Mouse (Mus musculus) intestine, postnatal 0 days (tissue): Measurements from ENCODE around the gene Nap1l5. TPM values are rescaled to one million over a fixed set of nuclear protein-coding genes. Genes with fewer than 3 reads are reported as not detected.

Source experiments
- ATAC-seq: fragments of 200-750 bp; cut with Nextera tagmentation; 2 replicates; pipeline ENCODE4 v1.8.0; 2017; ENCODE audit warnings: mild to moderate bottlenecking, moderate TSS enrichment, moderate library complexity
- H3K27ac ChIP-seq: fragments of 300-500 bp; sonication (generic); 2 replicates; pipeline ENCODE4 v1.5.1; 2014; ENCODE audit warnings: mild to moderate bottlenecking, low read depth, low read length, moderate library complexity
- H3K27me3 ChIP-seq: fragments of 300-500 bp; sonication (generic); replicated peaks from 2 replicates; pipeline ENCODE4 v1.6.1; 2014; ENCODE audit warnings: low read length, mixed read lengths; ENCODE audit not compliant: control insufficient read depth, insufficient read depth
- H3K36me3 ChIP-seq: fragments of 300-500 bp; sonication (generic); 2 replicates; pipeline ENCODE4 v1.6.1; 2014; ENCODE audit warnings: mild to moderate bottlenecking, moderate library complexity; ENCODE audit not compliant: control insufficient read depth, insufficient read depth
- H3K4me1 ChIP-seq: fragments of 300-500 bp; sonication (generic); replicated peaks from 2 replicates; pipeline ENCODE4 v1.6.1; 2014; ENCODE audit warnings: antibody characterized with exemption, low read length, mixed read lengths; ENCODE audit not compliant: control insufficient read depth, insufficient read depth
- H3K4me2 ChIP-seq: fragments of 300-500 bp; sonication (generic); replicated peaks from 2 replicates; pipeline ENCODE4 v1.6.1; 2014; ENCODE audit warnings: low read depth, mild to moderate bottlenecking, moderate library complexity
- H3K4me3 ChIP-seq: fragments of 300-500 bp; sonication (generic); 2 replicates; pipeline ENCODE4 v1.5.1; 2014; ENCODE audit warnings: low read depth, low read length
- H3K9ac ChIP-seq: fragments of 300-500 bp; sonication (generic); 2 replicates; pipeline ENCODE4 v1.6.1; 2014; ENCODE audit warnings: mild to moderate bottlenecking, low read depth, low read length
- H3K9me3 ChIP-seq: fragments of 300-500 bp; sonication (generic); 2 replicates; pipeline ENCODE4 v1.6.1; 2016; ENCODE audit warnings: mixed run types; ENCODE audit not compliant: control insufficient read depth
- CTCF ChIP-seq: sonication (generic); IDR thresholded peaks from 2 replicates; pipeline ENCODE4 v1.5.1; 2016; ENCODE audit warnings: low read depth, mild to moderate bottlenecking, control low read depth, antibody characterized with exemption, moderate library complexity
- WGBS: fragments of 180-500 bp; shearing (Covaris S2); extraction: QIAGEN DNeasy Blood & Tissue Kit; methylation state at CpG from one replicate; pipeline ENCODE4 v1.1.7; 2014; 5-methylcytosine and 5-hydroxymethylcytosine counted together
- polyA plus RNA-seq: library from polyadenylated mRNA; unstranded; fragments of >200 nt; fragmentation: Nextera tagmentation; extraction: Ambion mirVana; gene quantifications from 2 replicates; pipeline ENCODE4 v1.2.1, GENCODE M21; 2015

The Nap1l5 gene
- polyA plus RNA-seq, 1 experiment from 2014 or later = 9.8 TPM

DNA sequence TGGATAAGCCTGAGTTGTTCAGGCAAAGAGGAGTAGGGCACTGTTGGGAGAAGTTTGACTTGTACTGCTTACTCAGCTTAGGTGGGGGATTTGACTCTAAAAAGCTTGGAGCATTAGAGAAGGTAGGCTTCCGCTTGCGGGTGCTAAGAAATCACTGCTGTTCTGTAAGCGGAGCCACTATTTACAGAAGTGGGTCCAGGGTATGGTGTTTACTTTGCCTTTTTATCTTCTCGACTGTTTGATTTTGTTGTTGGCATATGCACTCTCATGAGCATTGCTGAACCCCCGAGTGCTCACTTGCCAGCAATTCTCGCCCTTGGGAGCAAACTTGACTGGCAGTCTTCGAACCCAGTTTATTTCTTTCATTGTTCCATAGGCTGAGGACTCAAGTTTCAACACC, 6.3 kb downstream of the Nap1l5 start:
- no peak for TF ChIP-seq CTCF
- Histone ChIP-seq H3K4me1 (no peaks in the 10 kb centered on the region), H3K9ac (no peak overlapping the region), H3K36me3 (peaks cover 14% of the 10 kb centered on the region), H3K9me3 (no peaks in the 10 kb centered on the region), H3K27me3 (no peaks in the 10 kb centered on the region), H3K27ac (no peak overlapping the region), H3K4me3 (no peak overlapping the region), H3K4me2 (no peak overlapping the region)
- 70% methylated on average over 7 of the region's 7 CpGs for WGBS
- ATAC-seq = no peak

DNA sequence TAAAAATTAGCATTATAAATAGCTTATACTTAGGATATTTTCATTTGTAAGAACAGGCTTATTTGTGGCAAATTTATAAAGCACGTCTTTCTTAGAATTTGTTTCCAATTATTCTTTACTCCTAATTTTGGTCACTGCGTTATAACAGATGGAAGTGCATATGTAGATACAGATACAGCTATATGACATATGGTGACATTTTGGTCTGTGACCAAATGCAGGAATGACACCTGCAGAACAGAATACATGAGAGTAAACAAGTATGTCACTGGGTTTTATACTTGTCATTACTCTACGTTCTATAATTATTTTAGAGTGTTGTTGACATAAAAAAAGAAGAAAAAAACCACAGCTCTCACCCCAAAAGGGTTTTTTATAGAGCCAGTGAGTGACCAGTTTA, 7.8 kb downstream of the Nap1l5 start:
- no peak overlapping the region for H3K4me2 ChIP-seq
- no peak for TF ChIP-seq CTCF
- no peak overlapping the region for H3K27ac ChIP-seq
- WGBS = 89% methylated on average over 3 of the region's 3 CpGs
- no peak for ATAC-seq
- peaks cover 15% of the 10 kb centered on the region for H3K36me3 ChIP-seq
- H3K27me3 ChIP-seq = no peaks in the 10 kb centered on the region
- no peaks in the 10 kb centered on the region for H3K4me1 ChIP-seq
- no peak overlapping the region for H3K4me3 ChIP-seq
- no peaks in the 10 kb centered on the region for H3K9me3 ChIP-seq
- H3K9ac ChIP-seq = no peak overlapping the region

DNA sequence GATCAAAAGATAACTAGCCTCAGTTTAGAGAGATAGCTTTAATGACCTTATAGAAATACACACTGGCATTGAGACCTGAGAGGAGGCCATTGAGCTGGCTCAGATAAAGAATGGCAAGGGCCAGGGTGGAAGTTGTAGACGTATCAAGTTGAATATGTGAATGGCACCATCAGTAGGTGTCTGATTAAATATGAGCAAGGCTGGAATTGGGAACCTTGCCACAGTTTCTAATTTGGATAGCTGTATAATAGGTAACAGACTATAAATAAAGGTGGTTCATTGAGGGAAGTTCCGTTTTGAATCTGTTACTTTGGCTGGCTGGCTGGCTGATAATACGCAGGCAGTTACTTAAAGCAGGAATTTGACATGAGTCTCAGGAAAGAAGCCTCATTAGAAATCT, 10.2 kb downstream of the Nap1l5 start:
- Histone ChIP-seq H3K4me2 (no peak overlapping the region), H3K4me1 (no peaks in the 10 kb centered on the region), H3K27me3 (no peaks in the 10 kb centered on the region), H3K9ac (no peak overlapping the region), H3K9me3 (no peaks in the 10 kb centered on the region), H3K36me3 (peaks cover 29% of the 10 kb centered on the region; the same call in 1 of the 2 replicates), H3K27ac (no peak overlapping the region), H3K4me3 (no peak overlapping the region)
- whole genome bisulfite sequencing = 86% methylated on average over 3 of the region's 3 CpGs
- no peak for TF ChIP-seq CTCF
- no peak for ATAC-seq

DNA sequence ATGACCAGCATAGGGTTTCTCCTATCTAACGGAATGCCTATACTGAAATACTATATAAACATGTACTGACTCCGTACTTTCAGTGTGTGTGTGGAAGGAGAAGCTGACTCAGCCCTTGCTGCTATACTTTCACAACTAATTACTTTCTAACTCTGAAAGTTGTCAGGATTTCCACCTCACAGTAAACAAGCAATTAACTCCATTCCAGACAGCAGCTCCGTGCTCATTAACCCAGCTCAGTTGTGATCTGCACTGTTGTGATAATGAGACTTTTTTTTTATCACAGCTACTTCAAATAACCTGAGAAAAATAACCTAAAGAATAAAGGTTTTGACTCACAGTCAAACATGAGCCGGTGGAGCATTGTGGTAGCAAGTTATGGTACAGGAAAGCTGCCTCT, 11.9 kb downstream of the Nap1l5 start:
- Histone ChIP-seq H3K4me1 (no peaks in the 10 kb centered on the region), H3K4me2 (no peak overlapping the region), H3K4me3 (no peak overlapping the region), H3K9ac (no peak overlapping the region), H3K36me3 (peaks cover 36% of the 10 kb centered on the region), H3K9me3 (no peaks in the 10 kb centered on the region), H3K27me3 (no peaks in the 10 kb centered on the region), H3K27ac (no peak overlapping the region)
- WGBS = 83% methylated on average over 4 of the region's 4 CpGs
- ATAC-seq = no peak
- TF ChIP-seq CTCF = no peak

DNA sequence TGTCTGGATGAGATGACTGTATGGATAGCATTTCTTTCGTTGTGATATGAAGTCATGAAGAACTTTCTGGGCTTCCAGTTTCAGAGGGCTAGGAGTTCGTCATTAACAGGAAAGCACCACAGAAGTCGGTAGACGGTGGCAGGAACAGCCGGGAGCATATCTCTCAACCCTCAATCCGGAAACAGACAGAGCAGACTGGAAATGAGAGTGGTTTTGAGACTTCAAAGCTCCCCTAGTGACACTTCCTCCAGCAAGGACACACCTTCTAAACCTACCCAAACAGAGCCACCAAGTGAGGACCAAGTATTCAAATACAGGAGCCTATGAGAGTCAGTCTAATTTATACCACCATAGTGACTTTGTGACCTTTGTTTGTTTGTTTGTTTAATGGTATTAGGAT, 13.6 kb downstream of the Nap1l5 start:
- H3K9me3 ChIP-seq = no peaks in the 10 kb centered on the region
- no peak for ATAC-seq
- H3K4me2 ChIP-seq = no peak overlapping the region
- H3K36me3 ChIP-seq = peaks cover 50% of the 10 kb centered on the region
- no peak overlapping the region for H3K9ac ChIP-seq
- no peak for TF ChIP-seq CTCF
- 85% methylated on average over 6 of the region's 6 CpGs for WGBS
- no peak overlapping the region for H3K27ac ChIP-seq
- H3K27me3 ChIP-seq = no peaks in the 10 kb centered on the region
- no peaks in the 10 kb centered on the region for H3K4me1 ChIP-seq
- no peak overlapping the region for H3K4me3 ChIP-seq

DNA sequence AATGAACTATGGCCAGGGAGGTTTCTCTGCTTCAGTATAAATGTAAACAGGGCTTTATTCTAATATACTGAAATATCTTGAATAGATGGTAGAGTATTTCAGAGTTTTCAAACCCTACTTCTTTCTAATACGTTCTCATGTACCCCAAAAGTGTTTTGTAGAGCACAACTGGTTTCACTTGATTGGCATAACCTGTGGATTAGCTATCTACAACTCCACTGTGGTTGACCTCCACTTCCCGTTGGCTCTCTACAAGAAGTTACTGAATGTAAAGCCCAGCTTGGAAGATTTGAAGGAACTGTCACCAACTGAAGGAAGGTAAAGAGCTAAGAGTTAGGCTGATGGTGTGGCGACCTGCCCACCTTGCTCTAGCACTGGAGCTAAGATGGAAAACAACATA, 17.0 kb downstream of the Nap1l5 start:
- no peak overlapping the region for H3K4me3 ChIP-seq
- ATAC-seq = no peak
- WGBS = 94% methylated on average over 3 of the region's 3 CpGs
- no peak overlapping the region for H3K27ac ChIP-seq
- H3K36me3 ChIP-seq = peaks cover 52% of the 10 kb centered on the region
- H3K27me3 ChIP-seq = no peaks in the 10 kb centered on the region
- no peaks in the 10 kb centered on the region for H3K9me3 ChIP-seq
- no peak overlapping the region for H3K9ac ChIP-seq
- no peak for TF ChIP-seq CTCF
- H3K4me2 ChIP-seq = no peak overlapping the region
- no peaks in the 10 kb centered on the region for H3K4me1 ChIP-seq

DNA sequence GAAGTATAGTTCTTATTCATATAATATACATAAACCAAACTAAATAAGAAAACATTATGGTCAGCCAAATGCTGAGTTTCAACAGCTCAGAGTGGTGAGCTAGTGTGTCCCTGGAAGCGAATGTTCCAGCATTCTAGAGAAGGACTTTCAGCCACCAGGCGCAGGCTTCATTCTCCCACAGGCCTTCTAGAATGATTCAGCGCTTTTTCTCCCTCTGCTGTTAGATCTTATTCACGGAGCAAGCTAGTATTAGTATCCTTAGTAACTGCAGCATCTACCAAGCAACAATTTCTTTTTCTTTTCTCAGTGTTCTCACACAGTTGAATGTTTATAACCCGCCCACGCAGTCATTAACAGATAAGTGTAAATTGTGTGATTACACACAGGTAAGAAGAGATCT, 24.6 kb downstream of the Nap1l5 start:
- Histone ChIP-seq H3K27ac (no peak overlapping the region), H3K4me2 (no peak overlapping the region), H3K27me3 (no peaks in the 10 kb centered on the region), H3K4me3 (no peak overlapping the region), H3K4me1 (no peaks in the 10 kb centered on the region), H3K9me3 (no peaks in the 10 kb centered on the region), H3K9ac (no peak overlapping the region), H3K36me3 (peaks cover 33% of the 10 kb centered on the region)
- 78% methylated on average over 6 of the region's 6 CpGs for WGBS
- 0 out of 2 replicates have a peak, but pooled peaks have one; percentile 8 for TF ChIP-seq CTCF
- ATAC-seq = no peak
